Mouse (Mus musculus) liver, adult 2 months (tissue): ENCODE data around the gene Tnfrsf22.

Experiments used
- CTCF ChIP-seq: fragments of 200-500 bp; IDR thresholded peaks from 2 replicates; pipeline ENCODE4 v1.5.1; 2011; ENCODE audit warnings: low read depth, low read length, control low read depth
- POLR2A ChIP-seq: fragments of 200-500 bp; IDR thresholded peaks from 2 replicates; pipeline ENCODE4 v1.6.1; 2011; ENCODE audit warnings: low read length, control low read depth; ENCODE audit not compliant: insufficient read depth; ENCODE audit errors: extremely low read depth

DNA sequence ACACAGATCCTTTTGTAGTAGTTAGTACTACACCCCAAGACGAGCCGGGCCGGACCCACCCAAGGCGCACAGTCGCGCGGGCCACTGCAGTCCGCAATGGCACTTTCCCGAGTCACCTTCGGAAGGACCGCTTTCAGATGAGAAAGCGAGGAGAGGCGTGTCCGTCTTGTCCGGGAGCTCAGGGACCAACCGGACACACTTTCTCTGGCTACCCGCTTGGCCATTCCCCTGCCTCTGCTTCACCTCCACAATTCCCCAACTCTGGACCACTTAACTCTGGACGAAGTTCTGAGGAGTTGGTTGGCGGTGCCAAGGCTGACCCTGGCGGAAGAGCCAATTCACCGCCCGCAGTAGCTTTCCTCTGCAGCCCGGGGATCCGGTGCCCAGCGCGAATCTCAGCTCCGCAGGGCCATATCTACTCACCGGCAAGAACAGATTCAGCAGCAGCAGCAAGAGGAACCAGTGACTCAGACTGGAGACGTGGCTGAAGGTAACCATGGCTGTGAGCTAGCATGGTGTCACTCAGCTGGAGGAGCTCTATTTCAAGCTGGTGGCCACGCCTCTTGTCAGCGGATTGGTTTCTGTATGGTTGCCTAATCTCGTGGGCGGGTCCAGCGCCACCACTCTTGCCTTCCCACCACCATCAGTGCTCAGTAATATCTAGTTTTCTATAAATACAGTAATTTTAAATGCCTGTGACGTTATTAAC is 36.1 kb upstream of the Tnfrsf22 start, which contains the start of gene Tnfrsf23:
- TF ChIP-seq CTCF (no peak), POLR2A (peak; percentile 36; the same call in 1 of the 2 replicates)
